Mouse (Mus musculus) cerebellum, adult 9-11 months (tissue): ENCODE results near the gene Lhx2.
A peak's percentile ranks its signal among the peaks of the same experiment; 100 is the strongest.

ENCODE experiments used
- DNase-seq: peaks from one replicate; pipeline ENCODE4 v3.0.0; 2022

Gene Lhx2

GRCm38 (mm10) chr2:38367852-38368251 is 28.8 kb downstream of the Lhx2 start:
- DNase-seq, result no peak

GRCm38 (mm10) chr2:38368746-38369330 is 29.8 kb downstream of the Lhx2 start:
- no peak for DNase-seq

DNA sequence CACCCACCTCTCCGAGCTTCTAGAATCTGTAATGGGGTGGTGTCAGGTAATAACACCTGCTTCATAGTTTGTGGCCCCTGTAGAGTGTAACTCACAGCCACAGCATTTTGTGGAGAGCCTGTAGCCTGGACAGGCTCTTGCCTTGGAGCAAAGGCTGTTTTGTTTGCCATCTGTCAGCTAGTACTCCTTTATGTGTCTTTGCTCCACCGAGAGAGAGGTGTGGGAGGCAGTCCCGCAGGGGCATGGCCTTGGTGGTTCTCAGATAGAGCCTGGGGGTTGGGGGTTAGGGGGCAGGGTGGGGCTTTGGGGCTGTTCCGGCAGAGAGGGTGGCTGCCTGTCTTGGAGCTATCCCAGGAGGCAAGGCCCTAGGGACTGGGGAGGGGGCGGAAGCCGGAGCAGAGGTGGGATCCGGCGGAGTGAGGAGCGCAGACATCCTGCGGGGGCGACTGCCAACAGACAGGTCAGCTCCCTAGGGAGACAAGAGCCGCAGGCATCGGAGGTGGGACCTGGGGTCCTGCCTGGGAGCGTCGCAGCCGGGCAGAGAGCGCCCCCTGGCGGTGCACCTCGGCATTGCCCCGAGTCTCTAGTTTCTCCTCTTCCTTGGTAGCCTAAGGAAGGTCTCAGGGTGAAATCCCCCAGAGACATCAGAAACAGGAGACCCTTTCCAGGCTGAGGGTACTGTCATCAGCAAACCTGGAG is 36.7 kb downstream of the Lhx2 start:
- peak; percentile 69 for DNase-seq

GRCm38 (mm10) chr2:38377254-38377653 is 38.2 kb downstream of the Lhx2 start:
- DNase-seq, result peak; percentile 54

- no peak for DNase-seq
Observed at GRCm38 (mm10) chr2:38378346-38378745, 39.3 kb downstream of the Lhx2 start.

DNA sequence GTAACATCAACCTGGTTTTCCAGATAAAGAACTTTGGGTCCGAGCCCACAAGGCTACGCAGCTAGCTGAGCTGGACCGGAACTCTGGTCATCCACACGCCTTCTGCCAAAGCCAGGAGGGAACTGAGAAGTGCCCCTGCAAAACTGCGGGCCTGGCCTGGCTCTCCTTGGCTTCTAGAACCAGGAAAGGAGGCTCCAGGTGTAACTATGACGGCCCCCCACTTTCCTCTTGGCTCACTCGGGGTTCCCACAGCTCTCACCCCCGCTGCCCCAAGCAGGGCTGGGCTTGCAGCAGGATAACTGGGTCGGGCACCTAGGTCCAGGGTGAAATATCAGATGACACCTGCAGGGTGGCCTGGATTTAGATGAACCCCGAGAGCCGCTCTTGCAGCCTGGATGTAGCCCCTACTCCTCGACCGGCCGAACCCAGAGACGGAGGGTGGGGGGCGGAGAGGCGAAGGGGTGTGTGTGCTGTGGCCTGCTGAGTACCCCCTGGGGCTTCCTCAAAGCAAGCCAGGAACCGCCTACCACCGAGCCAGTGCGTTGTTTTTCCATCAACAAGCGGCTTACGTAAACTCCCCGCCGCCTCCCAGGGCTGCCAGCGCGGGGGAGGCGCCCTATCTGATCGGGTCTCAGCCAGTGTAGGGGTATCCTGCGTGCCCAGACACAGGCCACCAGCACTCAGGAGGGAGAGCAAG is 39.9 kb downstream of the Lhx2 start:
- peak; percentile 87 for DNase-seq

GRCm38 (mm10) chr2:38379546-38379870 is 40.4 kb downstream of the Lhx2 start:
- peak; percentile 83 for DNase-seq

DNA sequence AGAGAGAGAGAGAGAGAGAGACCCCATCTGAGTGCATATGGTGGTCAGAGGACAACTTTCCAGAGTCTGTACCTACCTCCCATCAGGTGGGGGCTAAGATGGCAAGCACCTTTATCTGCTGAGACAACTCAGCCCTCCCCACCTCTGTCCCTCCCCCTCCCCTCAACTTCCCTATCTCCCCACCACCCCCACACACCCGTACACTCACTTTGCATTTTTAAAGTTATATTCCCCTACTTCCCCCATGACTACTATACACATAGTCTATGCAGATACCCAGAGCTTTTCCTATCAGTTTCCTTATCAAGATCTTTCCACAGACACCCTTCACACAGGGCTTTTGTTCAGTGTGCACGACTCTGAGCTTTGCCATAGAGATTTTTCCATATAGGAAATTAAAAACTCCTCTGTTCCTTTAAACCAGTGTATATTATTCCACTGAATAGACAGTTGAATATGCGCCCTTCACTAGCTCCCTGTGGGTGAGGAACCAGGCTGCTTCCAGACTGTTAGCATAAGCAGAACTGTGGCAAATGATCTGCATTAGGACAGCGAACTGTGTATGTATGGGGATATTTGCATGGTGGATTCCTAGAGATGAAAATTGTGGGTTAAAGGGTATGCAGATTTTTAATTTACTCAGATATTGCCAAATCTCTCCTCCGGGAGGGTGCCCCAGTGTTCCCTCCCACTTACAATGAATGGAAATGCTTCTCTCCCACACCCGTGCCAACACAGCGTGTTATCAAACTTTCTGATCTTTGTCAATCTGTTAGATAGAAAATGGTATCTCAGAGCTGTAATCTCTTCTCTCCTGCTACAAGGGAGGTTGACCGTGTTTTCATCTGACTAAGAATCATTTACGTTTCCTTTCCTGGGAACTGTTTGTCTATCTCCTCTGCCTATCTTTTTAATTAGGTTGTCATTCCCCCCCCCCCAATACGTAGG is 41.3 kb downstream of the Lhx2 start:
- DNase-seq, result no peak

DNA sequence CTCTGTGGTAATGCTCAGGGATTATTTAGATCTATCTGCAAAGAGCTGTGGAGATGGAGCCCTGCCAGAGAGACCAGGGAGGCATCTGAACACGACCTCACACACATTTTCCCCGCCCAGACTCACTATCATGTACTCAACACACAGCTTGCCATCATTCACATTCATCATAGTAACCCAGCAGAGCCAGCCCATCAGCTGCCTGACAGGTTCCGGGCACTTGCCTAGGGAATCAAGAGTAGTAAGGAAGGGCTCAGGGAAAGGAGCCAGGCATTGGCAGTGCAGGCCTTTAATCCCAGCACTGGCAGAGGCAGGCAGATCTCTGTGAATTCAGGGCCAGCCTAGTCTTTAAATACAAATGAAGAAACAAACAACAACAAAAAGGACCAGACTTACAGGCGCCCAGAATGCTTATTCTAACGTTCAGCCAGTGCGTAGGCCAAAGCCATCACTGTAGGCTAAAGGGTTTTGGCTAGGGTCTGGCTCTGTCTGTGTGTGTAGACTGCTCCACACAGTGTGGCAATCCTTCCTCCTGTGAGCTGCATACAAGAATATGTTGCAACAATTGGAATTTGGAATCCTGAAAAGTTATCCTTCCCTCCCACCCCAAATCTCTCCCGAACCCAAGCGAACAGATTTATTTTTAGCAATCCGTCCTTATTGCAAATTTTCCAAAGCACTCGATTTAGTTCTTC is 48.6 kb downstream of the Lhx2 start:
- no peak for DNase-seq

DNA sequence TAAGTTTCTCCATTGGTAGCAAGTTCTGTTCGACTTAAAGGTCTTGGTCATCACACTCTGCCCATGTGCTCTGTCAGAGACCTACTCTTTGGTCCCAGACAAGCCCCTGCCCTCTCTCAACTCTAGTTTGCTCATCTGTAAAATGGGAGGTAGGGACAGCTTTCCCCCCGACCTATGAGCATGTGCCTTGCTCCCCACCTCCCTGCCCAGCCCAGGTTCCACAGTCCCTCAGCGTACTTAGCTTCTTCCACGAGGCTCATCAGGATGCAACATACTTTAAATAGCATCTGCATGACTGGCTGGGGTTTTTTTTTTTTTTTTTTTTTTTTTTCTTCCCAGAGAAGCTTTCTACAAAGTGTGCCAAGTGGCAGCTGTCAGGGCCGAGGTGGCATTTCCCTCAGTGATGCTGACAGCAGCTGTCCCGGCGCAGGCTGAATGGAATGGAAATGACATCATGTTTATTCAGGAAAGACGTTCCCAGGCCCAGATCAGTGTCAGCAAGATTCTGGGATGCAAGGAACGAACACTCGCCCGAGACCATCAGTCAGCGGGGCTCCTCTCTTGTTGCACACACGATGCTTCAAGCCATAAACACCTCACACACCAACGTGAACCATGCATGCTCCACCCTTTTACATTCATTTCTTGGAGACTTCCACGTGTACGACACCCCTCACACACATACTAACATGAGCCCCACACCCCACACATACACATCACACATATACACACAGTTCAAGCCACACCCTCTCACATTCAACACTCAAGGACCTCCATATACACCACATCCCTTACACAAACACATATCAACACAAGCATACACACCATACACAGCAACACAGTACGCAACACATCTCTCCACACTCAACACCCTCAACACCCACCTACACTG is 56.1 kb downstream of the Lhx2 start:
- no peak for DNase-seq

DNA sequence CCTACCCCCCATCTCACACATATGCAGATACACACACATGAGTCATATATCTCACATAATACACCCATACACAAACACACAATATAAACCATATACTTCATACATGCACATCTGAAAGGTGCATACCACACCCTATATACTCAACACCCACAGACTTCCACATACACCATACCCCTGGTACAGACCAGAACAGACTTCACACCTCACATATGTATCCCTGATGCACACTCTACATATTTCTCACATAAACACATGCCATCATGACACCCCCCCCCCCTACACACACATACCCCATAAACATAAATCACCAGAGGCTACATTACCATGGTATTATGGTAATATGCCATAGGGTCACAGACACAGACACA is 56.8 kb downstream of the Lhx2 start:
- no peak for DNase-seq

DNA sequence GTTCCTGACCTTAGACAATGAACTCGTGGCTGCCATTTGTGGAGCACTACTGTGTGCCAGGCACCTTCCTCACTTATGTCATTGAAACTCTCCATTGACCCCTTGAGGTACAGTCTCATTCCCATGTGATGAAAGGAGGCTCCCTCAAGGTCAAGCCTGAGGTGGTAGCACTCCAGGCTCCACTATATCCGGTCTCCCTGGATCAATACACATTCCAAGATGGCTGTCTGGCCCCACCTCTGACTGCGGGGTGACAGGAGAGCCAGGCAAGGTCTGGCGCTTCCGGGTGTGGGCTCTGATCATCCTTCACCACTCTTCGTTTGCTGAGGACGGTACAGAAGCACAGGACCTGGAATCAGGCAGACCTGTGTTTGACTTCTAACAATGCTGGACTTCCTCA is 58.2 kb downstream of the Lhx2 start:
- no peak for DNase-seq

DNA sequence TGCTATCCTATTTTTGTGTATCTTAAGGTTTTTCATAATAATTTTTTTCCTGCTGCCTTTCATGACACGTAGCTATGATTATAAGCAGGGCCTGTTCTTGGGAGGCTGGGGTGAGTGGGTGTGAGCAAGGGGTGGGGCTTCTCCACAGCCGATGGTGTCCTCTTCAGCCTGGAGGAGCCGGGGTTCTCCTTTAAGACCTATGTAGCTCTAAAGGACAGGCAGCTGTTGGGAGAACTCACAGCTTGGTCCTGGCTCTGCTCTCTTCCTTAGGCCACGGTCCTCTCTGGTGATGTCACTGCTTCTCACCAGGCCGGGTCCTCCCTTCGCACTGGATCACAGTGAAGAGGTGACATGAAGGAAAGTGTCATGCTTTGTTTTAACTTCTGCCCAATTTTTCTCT is 58.8 kb downstream of the Lhx2 start:
- no peak for DNase-seq

GRCm38 (mm10) chr2:38402611-38403010 is 63.5 kb downstream of the Lhx2 start:
- no peak for DNase-seq

DNA sequence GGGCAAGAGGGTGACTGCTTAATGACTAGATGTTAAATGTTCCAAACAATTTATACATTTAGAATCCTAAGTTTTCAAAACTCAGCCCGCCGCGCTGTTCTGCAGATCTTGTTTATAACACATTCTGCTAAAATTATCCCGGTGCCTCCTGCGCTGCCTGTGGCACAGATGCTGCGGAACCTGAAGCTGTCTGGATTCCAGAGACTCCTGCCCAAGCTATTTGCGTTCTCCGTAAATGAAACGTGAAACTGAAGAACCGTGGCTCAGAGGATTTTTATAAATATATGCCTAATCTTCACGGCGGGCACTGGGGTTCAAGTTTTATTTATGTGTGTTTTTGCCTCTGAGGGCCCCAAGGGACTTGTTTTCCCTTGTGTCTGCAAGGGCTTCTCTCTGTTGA is 64.2 kb downstream of the Lhx2 start:
- no peak for DNase-seq

GRCm38 (mm10) chr2:38404007-38404596 is 65.0 kb downstream of the Lhx2 start:
- no peak for DNase-seq

- DNase-seq, result no peak
Observed at GRCm38 (mm10) chr2:38405356-38405755, 66.3 kb downstream of the Lhx2 start.

DNA sequence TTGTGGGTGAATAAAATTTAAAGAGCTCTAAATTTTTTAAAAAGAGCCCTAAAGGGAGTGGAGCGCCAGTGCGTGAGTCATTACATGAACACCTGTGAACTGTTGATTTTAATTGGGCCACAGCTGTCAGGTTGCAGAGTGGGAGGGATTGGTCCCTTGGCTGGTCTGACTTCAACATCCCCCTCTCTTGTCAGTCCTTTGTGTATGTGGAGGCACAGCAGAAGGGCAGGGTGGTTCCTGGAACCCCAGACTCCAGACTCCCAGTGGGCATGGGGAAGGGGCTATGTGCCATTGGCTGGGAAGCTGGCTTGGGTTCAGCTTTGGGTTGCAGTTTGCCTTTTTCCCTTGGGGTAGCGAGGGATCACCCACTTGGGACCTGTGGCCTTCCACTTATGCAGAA is 70.2 kb downstream of the Lhx2 start:
- no peak for DNase-seq

- DNase-seq, result no peak
Observed at GRCm38 (mm10) chr2:38410227-38410626, 71.1 kb downstream of the Lhx2 start.

- no peak for DNase-seq
Observed at GRCm38 (mm10) chr2:38412599-38413177, 73.6 kb downstream of the Lhx2 start.

GRCm38 (mm10) chr2:38417970-38418369 is 78.9 kb downstream of the Lhx2 start:
- DNase-seq, result no peak
